ENCODE assay signal across 31 mouse cellular contexts in the genomic region with DNA sequence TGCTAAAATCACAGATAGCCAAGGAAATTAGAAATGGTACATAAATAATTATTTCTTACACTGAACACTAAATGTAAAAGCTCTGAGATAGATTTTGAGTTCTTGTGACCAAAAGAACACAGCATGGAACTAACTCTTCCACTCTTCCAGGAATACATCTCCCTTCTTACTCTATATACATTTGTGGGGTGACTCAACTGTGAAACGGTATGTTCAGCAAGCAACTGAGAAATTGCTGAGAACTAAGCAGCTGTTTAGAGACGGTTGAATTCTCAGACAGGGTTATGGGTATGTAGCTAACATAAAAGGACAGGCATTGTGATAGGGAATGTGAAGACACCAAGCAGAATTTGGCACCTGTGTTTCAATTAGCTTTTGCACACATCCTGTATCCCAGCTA. TPM values are rescaled to one million over a fixed set of nuclear protein-coding genes. Genes with fewer than 3 reads are reported as not detected.
"Had no signal": no experiment of that assay in that cellular context is flagged by ENCODE, and none has a peak within 500 bp of the region (broad histone marks: within the 10 kb centered on the region; RNA-seq: fewer than 3 reads in every experiment).

No protein-coding gene starts in this region.

- H3K9ac ChIP-seq: embryonic facial prominence, embryonic 12.5 days; embryonic facial prominence, embryonic 13.5 days; embryonic facial prominence, embryonic 15.5 days; forebrain, embryonic 12.5 days; forebrain, embryonic 13.5 days; forebrain, embryonic 15.5 days; forebrain, postnatal 0 days had no signal

- ATAC-seq: forebrain, embryonic 13.5 days; forebrain, embryonic 14.5 days; forebrain, embryonic 15.5 days; forebrain, embryonic 16.5 days; forebrain, postnatal 0 days had no signal

- DNase-seq: cerebellum, adult 2 months; cerebellum, adult 8-10 months; cerebellum, adult 9-10 months; cerebellum, adult 9-11 months; cerebellum, postnatal 10 days; cerebellum, postnatal 14 days; cerebellum, postnatal 25 days; cerebellum, postnatal 36 days; embryo, embryonic 11 days; forebrain, postnatal 0 days; gastrocnemius, adult 2 months; gastrocnemius, postnatal 10 days; gastrocnemius, postnatal 14 days; gastrocnemius, postnatal 25 days; gastrocnemius, postnatal 36 days; heart, adult 11 months; heart, adult 18-20 months; heart, adult 2 months had no signal

- H3K27me3 ChIP-seq: embryonic facial prominence, embryonic 12.5 days; embryonic facial prominence, embryonic 13.5 days; embryonic facial prominence, embryonic 15.5 days; forebrain, embryonic 12.5 days; forebrain, embryonic 13.5 days; forebrain, embryonic 15.5 days had no signal

- H3K4me2 ChIP-seq: embryonic facial prominence, embryonic 12.5 days; embryonic facial prominence, embryonic 13.5 days; embryonic facial prominence, embryonic 15.5 days; forebrain, embryonic 12.5 days; forebrain, embryonic 13.5 days; forebrain, embryonic 15.5 days had no signal

- H3K4me3 ChIP-seq: embryonic facial prominence, embryonic 10.5 days; embryonic facial prominence, embryonic 12.5 days; embryonic facial prominence, embryonic 13.5 days; embryonic facial prominence, embryonic 15.5 days; erythroblast, embryonic 14.5 days; forebrain, embryonic 10.5 days; forebrain, embryonic 12.5 days; forebrain, embryonic 13.5 days; forebrain, embryonic 15.5 days; gastrocnemius, adult 2 months; heart, adult 2 months had no signal

- H3K36me3 ChIP-seq: embryonic facial prominence, embryonic 10.5 days; embryonic facial prominence, embryonic 12.5 days; embryonic facial prominence, embryonic 13.5 days; embryonic facial prominence, embryonic 15.5 days; forebrain, embryonic 10.5 days; forebrain, embryonic 12.5 days; forebrain, embryonic 15.5 days had no signal

- H3K9me3 ChIP-seq: embryonic facial prominence, embryonic 10.5 days; embryonic facial prominence, embryonic 12.5 days; embryonic facial prominence, embryonic 13.5 days; embryonic facial prominence, embryonic 15.5 days; forebrain, embryonic 10.5 days; forebrain, embryonic 12.5 days; forebrain, embryonic 13.5 days; forebrain, embryonic 15.5 days had no signal

- H3K4me1 ChIP-seq: embryonic facial prominence, embryonic 10.5 days; embryonic facial prominence, embryonic 12.5 days; embryonic facial prominence, embryonic 13.5 days; embryonic facial prominence, embryonic 15.5 days; forebrain, embryonic 10.5 days; forebrain, embryonic 12.5 days; forebrain, embryonic 13.5 days; forebrain, embryonic 15.5 days had no signal

- H3K27ac ChIP-seq: embryonic facial prominence, embryonic 10.5 days; embryonic facial prominence, embryonic 12.5 days; embryonic facial prominence, embryonic 13.5 days; embryonic facial prominence, embryonic 15.5 days; forebrain, embryonic 10.5 days; forebrain, embryonic 12.5 days; forebrain, embryonic 13.5 days; forebrain, embryonic 15.5 days; gastrocnemius, adult 2 months; heart, adult 2 months had no signal

RNA-seq across cellular contexts. Expression of a gene that starts 51.3 kb away (rescaled TPM):
- total RNA-seq: common myeloid progenitor, adult 5-6 weeks; gastrocnemius, postnatal 36 days; granulocyte monocyte progenitor cell, adult 5-6 weeks had no signal
- polyA plus RNA-seq: erythroblast, embryonic 14.5 days had no signal
